Mouse (Mus musculus): Measurements from ENCODE around the gene Slc9a3r1. TPM values are rescaled to one million over a fixed set of nuclear protein-coding genes. Genes with fewer than 3 reads are reported as not detected.

Gene Slc9a3r1
- polyA plus RNA-seq, 1 experiment from 2014 or later, result 31.3 TPM

DNA sequence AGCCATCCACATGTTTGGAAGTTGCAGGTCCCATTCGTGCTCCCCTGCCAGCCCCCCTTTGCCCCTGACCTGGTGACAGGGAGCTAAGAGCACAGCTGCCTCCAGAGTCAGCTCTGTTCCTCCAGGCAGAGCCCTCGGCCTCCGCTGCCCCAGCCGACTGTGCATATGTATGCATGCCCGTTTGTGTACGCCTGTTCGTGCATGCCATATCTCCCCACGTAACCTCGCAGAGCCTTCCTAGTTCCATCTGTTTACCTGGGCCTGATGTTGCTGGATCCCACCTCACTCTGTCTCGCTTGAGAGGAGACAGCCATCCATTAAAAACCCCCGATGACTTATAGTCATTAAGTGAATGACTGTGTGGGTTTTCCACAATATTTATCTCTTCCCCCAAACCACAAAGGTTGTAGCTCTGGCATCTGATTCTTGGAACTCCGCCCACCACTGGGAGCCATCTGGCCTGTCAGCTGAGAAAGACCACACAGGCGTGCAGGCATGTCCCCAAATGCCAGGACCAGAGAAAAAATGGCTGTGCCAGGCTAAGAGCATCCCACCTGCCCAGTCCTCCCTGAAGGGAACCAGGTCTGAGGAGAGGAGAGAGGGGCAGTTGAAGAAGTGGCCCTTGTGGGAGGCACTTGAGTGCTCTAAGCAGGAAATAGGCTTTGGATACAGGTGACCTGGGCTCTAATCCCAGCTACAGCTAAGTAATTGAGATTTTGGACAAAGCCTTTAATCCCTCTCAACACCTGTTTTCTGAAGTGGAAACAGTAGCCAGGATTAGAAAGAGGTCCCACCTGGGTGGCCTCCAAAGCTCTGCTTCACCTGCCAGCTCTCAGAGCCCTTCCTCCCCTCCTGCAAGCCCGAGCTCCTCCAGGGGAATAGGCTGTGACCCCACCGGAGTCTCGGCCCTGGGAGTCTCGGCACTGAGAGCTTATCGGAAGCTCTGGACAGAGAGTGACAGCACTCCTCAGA is 54.6 kb downstream of the Slc9a3r1 start:
- no peak overlapping the region for H3K27ac ChIP-seq (replicated peaks; ENCODE audit: low read depth, low read length)
- H3K36me3 ChIP-seq (replicated peaks; ENCODE audit: control insufficient read depth, insufficient read depth, low read depth, low read length), result no peaks in the 10 kb centered on the region
- peaks cover 10% of the 10 kb centered on the region for H3K4me1 ChIP-seq (ENCODE audit: control insufficient read depth, insufficient read depth, low read length)
- no peak for ATAC-seq (replicated peaks; ENCODE audit: insufficient number of reproducible peaks, low FRiP score, low TSS enrichment, low read depth)
- WGBS, result 70% methylated on average over 18 of the region's 18 CpGs
- H3K4me2 ChIP-seq (ENCODE audit: low read depth, low read length), result no peak overlapping the region
- H3K9ac ChIP-seq (replicated peaks; ENCODE audit: low read length), result no peak overlapping the region
- DNase-seq (ENCODE audit: low spot score), result no peak
- no peak overlapping the region for H3K4me3 ChIP-seq (ENCODE audit: low read depth, low read length)
- H3K9me3 ChIP-seq (replicated peaks; ENCODE audit: control insufficient read depth, low read length), result no peaks in the 10 kb centered on the region
- H3K27me3 ChIP-seq (ENCODE audit: control insufficient read depth, insufficient read depth, low read length), result no peaks in the 10 kb centered on the region

DNA sequence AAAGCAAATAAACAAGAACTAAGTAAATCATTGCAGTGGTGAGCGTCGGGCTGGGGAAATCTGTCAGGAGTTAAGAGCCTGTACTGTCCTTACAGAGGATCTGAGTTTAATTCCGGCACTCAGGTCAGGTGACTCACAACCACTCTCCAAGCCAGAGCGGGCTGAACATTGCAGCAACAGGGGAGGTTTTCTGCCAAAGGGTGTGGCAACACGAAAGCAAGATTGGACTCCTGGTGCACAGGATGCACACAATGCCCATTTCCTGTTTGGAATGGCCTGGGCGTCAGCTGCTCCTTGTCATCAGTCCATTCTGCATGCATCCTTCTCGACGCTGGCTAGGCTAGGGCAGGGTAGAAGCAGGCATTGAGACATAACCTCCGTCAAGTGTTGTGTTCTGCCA is 56.1 kb downstream of the Slc9a3r1 start:
- Histone ChIP-seq H3K4me3 (ENCODE audit: low read depth, low read length) (no peak overlapping the region), H3K27me3 (ENCODE audit: control insufficient read depth, insufficient read depth, low read length) (no peaks in the 10 kb centered on the region), H3K27ac (replicated peaks; ENCODE audit: low read depth, low read length) (no peak overlapping the region), H3K4me1 (ENCODE audit: control insufficient read depth, insufficient read depth, low read length) (peaks cover 12% of the 10 kb centered on the region), H3K9ac (replicated peaks; ENCODE audit: low read length) (no peak overlapping the region), H3K36me3 (replicated peaks; ENCODE audit: control insufficient read depth, insufficient read depth, low read depth, low read length) (no peaks in the 10 kb centered on the region), H3K4me2 (ENCODE audit: low read depth, low read length) (no peak overlapping the region), H3K9me3 (replicated peaks; ENCODE audit: control insufficient read depth, low read length) (no peaks in the 10 kb centered on the region)
- DNase-seq (ENCODE audit: low spot score), result no peak
- no peak for ATAC-seq (replicated peaks; ENCODE audit: insufficient number of reproducible peaks, low FRiP score, low TSS enrichment, low read depth)
- 65% methylated on average over 9 of the region's 9 CpGs for WGBS

DNA sequence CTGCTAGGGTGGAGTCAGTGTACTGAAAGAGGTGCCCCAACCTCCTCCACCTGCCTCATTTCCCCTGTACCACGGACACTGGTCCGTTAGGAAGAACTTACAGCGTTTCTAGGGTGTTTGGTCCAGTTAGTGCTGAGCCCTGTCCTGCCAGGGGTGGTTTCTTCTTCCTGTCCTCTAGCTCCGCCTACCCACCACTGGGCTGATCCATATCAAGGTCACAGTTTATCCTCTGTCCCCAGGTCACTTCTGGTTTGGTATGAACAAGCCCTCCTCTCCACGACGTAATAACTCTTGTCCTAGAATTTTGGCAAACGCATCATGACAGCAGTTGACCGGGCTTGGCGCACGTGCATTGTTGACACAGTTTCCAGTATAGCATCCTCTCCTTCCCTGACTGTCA is 56.5 kb downstream of the Slc9a3r1 start:
- ATAC-seq (replicated peaks; ENCODE audit: insufficient number of reproducible peaks, low FRiP score, low TSS enrichment, low read depth), result no peak
- Histone ChIP-seq H3K9ac (replicated peaks; ENCODE audit: low read length) (no peak overlapping the region), H3K36me3 (replicated peaks; ENCODE audit: control insufficient read depth, insufficient read depth, low read depth, low read length) (no peaks in the 10 kb centered on the region), H3K27ac (replicated peaks; ENCODE audit: low read depth, low read length) (no peak overlapping the region), H3K9me3 (replicated peaks; ENCODE audit: control insufficient read depth, low read length) (no peaks in the 10 kb centered on the region), H3K4me1 (ENCODE audit: control insufficient read depth, insufficient read depth, low read length) (peaks cover 12% of the 10 kb centered on the region), H3K4me3 (ENCODE audit: low read depth, low read length) (no peak overlapping the region), H3K4me2 (ENCODE audit: low read depth, low read length) (no peak overlapping the region), H3K27me3 (ENCODE audit: control insufficient read depth, insufficient read depth, low read length) (no peaks in the 10 kb centered on the region)
- WGBS, result 83% methylated on average over 10 of the region's 10 CpGs
- DNase-seq (ENCODE audit: low spot score), result no peak

DNA sequence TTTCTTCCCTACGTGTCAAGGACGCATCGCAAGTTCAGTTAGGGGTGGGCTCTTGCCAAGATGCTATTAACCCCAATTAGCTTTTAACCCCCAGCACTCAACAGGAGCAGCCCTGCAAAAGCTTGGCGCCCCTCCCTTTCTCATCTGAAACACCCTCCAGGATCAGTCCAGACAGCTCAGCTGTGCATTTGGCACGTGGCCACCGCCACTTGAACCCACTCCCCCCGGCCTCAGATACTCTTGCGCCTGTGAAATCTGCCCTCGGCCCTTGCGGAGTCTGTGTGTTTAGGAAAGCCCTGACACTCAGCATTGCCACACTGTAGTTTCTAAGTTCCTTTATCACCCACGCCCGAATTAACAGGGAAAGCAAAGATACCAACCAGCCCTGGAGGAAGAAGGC is 58.9 kb downstream of the Slc9a3r1 start:
- H3K4me1 ChIP-seq (ENCODE audit: control insufficient read depth, insufficient read depth, low read length), result peaks cover 15% of the 10 kb centered on the region
- H3K9ac ChIP-seq (replicated peaks; ENCODE audit: low read length), result no peak overlapping the region
- no peaks in the 10 kb centered on the region for H3K9me3 ChIP-seq (replicated peaks; ENCODE audit: control insufficient read depth, low read length)
- 40% methylated on average over 12 of the region's 12 CpGs for WGBS
- DNase-seq (ENCODE audit: low spot score), result no peak
- no peak overlapping the region for H3K4me2 ChIP-seq (ENCODE audit: low read depth, low read length)
- H3K36me3 ChIP-seq (replicated peaks; ENCODE audit: control insufficient read depth, insufficient read depth, low read depth, low read length), result no peaks in the 10 kb centered on the region
- H3K4me3 ChIP-seq (ENCODE audit: low read depth, low read length), result no peak overlapping the region
- no peaks in the 10 kb centered on the region for H3K27me3 ChIP-seq (ENCODE audit: control insufficient read depth, insufficient read depth, low read length)
- no peak for ATAC-seq (replicated peaks; ENCODE audit: insufficient number of reproducible peaks, low FRiP score, low TSS enrichment, low read depth)
- no peak overlapping the region for H3K27ac ChIP-seq (replicated peaks; ENCODE audit: low read depth, low read length)

DNA sequence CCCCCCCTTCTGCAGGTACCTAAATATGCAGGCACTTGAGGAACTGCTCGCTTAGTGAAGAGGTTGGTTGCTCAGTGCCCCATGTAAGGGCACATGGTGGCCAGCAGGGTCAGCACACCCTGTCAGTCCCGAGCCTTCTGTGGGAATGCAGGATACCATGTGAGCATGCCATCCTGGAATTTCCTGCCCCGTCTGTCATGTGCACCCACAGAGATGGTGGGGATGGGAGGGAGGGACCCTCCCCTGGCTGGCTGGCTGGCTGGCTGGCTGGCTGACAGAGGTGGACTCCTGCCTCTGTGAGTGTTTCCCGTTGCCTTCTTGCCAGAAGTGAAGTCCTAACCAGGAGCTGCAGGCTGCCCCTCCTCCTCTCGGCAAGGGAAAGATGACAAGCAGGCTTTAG is 59.4 kb downstream of the Slc9a3r1 start:
- H3K27me3 ChIP-seq (ENCODE audit: control insufficient read depth, insufficient read depth, low read length), result no peaks in the 10 kb centered on the region
- WGBS, result 18% methylated on average over 5 of the region's 5 CpGs
- peaks cover 16% of the 10 kb centered on the region for H3K4me1 ChIP-seq (ENCODE audit: control insufficient read depth, insufficient read depth, low read length)

DNA sequence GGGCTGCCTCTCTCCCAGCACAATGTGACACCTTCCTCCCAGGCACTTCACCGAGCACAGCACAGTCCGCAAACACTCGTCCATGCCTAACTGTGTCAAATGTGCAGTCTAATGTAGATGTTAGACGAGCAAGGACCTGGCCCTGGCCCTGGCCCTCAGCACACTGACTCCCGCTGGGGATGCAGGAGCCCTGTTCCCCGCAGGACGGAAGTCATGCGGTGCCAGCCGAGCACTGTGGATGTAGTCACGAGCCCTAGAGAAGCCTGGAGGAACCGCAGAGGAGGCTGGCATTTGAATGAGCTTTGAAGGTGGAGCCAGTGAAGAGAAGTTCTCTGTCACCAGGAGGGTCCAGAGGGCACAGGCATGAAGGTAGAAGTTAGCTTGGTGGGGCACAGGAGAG is 60.3 kb downstream of the Slc9a3r1 start:
- ATAC-seq (replicated peaks; ENCODE audit: insufficient number of reproducible peaks, low FRiP score, low TSS enrichment, low read depth) (no peak), DNase-seq (ENCODE audit: low spot score) (no peak)
- H3K4me3 ChIP-seq (ENCODE audit: low read depth, low read length), result no peak overlapping the region
- no peak overlapping the region for H3K27ac ChIP-seq (replicated peaks; ENCODE audit: low read depth, low read length)
- no peak overlapping the region for H3K9ac ChIP-seq (replicated peaks; ENCODE audit: low read length)
- H3K27me3 ChIP-seq (ENCODE audit: control insufficient read depth, insufficient read depth, low read length), result no peaks in the 10 kb centered on the region
- no peaks in the 10 kb centered on the region for H3K9me3 ChIP-seq (replicated peaks; ENCODE audit: control insufficient read depth, low read length)
- H3K36me3 ChIP-seq (replicated peaks; ENCODE audit: control insufficient read depth, insufficient read depth, low read depth, low read length), result no peaks in the 10 kb centered on the region
- peaks cover 16% of the 10 kb centered on the region for H3K4me1 ChIP-seq (ENCODE audit: control insufficient read depth, insufficient read depth, low read length)
- no peak overlapping the region for H3K4me2 ChIP-seq (ENCODE audit: low read depth, low read length)
- 67% methylated on average over 11 of the region's 11 CpGs for WGBS

More for the DNA sequence above, 59.4 kb downstream of the Slc9a3r1 start:
- H3K4me2 ChIP-seq (ENCODE audit: low read depth, low read length), result no peak overlapping the region
- no peak overlapping the region for H3K9ac ChIP-seq (replicated peaks; ENCODE audit: low read length)
- H3K9me3 ChIP-seq (replicated peaks; ENCODE audit: control insufficient read depth, low read length), result no peaks in the 10 kb centered on the region
- DNase-seq (ENCODE audit: low spot score) (no peak), ATAC-seq (replicated peaks; ENCODE audit: insufficient number of reproducible peaks, low FRiP score, low TSS enrichment, low read depth) (no peak)
- H3K4me3 ChIP-seq (ENCODE audit: low read depth, low read length), result no peak overlapping the region
- H3K36me3 ChIP-seq (replicated peaks; ENCODE audit: control insufficient read depth, insufficient read depth, low read depth, low read length), result no peaks in the 10 kb centered on the region
- H3K27ac ChIP-seq (replicated peaks; ENCODE audit: low read depth, low read length), result no peak overlapping the region

DNA sequence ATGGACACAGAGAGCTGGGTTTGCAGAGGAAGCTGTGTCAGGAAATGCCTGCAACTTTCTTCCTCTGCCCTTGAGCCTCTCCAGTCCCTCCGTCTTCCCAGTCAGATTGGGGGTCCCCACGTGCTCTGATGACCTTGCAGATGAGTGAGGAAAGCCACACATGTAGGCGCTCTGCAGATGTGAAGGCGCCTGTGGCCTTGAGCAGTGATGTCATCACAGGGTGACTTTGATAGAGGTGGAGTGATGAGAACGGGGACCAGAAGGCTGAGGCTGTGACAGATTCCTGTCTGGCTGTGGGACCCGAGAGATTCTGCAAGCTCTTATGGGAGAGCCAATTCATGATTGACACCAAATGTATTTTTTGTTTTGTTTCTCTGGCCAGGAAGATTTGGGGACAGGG is 60.7 kb downstream of the Slc9a3r1 start:
- H3K9me3 ChIP-seq (replicated peaks; ENCODE audit: control insufficient read depth, low read length), result no peaks in the 10 kb centered on the region
- no peak for ATAC-seq (replicated peaks; ENCODE audit: insufficient number of reproducible peaks, low FRiP score, low TSS enrichment, low read depth)
- peaks cover 13% of the 10 kb centered on the region for H3K4me1 ChIP-seq (ENCODE audit: control insufficient read depth, insufficient read depth, low read length)
- 64% methylated on average over 6 of the region's 6 CpGs for WGBS
- no peak overlapping the region for H3K4me3 ChIP-seq (ENCODE audit: low read depth, low read length)
- no peak overlapping the region for H3K27ac ChIP-seq (replicated peaks; ENCODE audit: low read depth, low read length)
- no peak overlapping the region for H3K4me2 ChIP-seq (ENCODE audit: low read depth, low read length)
- no peak overlapping the region for H3K9ac ChIP-seq (replicated peaks; ENCODE audit: low read length)
- H3K36me3 ChIP-seq (replicated peaks; ENCODE audit: control insufficient read depth, insufficient read depth, low read depth, low read length), result no peaks in the 10 kb centered on the region
- no peak for DNase-seq (ENCODE audit: low spot score)
- no peaks in the 10 kb centered on the region for H3K27me3 ChIP-seq (ENCODE audit: control insufficient read depth, insufficient read depth, low read length)

DNA sequence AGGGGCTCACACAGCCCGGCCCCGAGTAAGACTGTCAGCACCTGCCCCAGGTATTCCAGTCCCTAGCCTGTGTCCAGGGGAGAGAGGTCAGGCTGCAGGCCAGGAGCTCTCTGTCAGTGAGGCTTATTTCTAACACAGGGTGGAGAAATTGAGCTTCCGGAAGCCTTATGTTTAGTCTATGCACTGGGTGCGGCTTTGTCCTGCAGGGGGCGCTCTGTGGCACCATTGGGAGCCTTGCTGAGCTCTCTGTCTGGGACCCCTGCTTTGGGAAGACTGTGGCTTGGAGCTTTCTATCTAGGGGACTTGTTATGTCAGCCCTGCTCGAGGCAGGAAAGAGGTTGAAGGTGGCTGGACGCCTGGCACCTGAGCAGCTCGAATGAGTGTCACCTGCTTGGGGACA is 61.7 kb downstream of the Slc9a3r1 start:
- ATAC-seq (replicated peaks; ENCODE audit: insufficient number of reproducible peaks, low FRiP score, low TSS enrichment, low read depth) (no peak), DNase-seq (ENCODE audit: low spot score) (peak; percentile 75)
- Histone ChIP-seq H3K36me3 (replicated peaks; ENCODE audit: control insufficient read depth, insufficient read depth, low read depth, low read length) (no peaks in the 10 kb centered on the region), H3K27me3 (ENCODE audit: control insufficient read depth, insufficient read depth, low read length) (no peaks in the 10 kb centered on the region), H3K4me2 (ENCODE audit: low read depth, low read length) (no peak overlapping the region), H3K9ac (replicated peaks; ENCODE audit: low read length) (no peak overlapping the region), H3K27ac (replicated peaks; ENCODE audit: low read depth, low read length) (no peak overlapping the region), H3K9me3 (replicated peaks; ENCODE audit: control insufficient read depth, low read length) (no peaks in the 10 kb centered on the region), H3K4me3 (ENCODE audit: low read depth, low read length) (no peak overlapping the region), H3K4me1 (ENCODE audit: control insufficient read depth, insufficient read depth, low read length) (peaks cover 13% of the 10 kb centered on the region)
- 46% methylated on average over 8 of the region's 8 CpGs for WGBS

Measured in embryonic facial prominence, embryonic 11.5 days (tissue).